Mouse (Mus musculus) hindbrain, embryonic 13.5 days (tissue): ENCODE results near the gene Atf7. TPM values are rescaled to one million over a fixed set of nuclear protein-coding genes. Genes with fewer than 3 reads are reported as not detected.
A peak's percentile ranks its signal among the peaks of the same experiment; 100 is the strongest.
"Not testable (repeated sequence)": the region's sequence is repeated elsewhere in the genome, so short reads cannot be mapped to it uniquely, and the experiment has no call there.

Experiments
- ATAC-seq: fragments of 200-750 bp; cut with Nextera tagmentation; 2 replicates; pipeline ENCODE4 v1.8.0; 2017; ENCODE audit warnings: moderate TSS enrichment; ENCODE audit not compliant: low FRiP score
- H3K27ac ChIP-seq: fragments of 300-500 bp; sonication (generic); 2 replicates; pipeline ENCODE4 v1.5.1; 2015; ENCODE audit warnings: inconsistent platforms, mild to moderate bottlenecking, moderate library complexity
- H3K27me3 ChIP-seq: fragments of 300-500 bp; sonication (generic); 2 replicates; pipeline ENCODE4 v1.6.1; 2015; ENCODE audit warnings: mild to moderate bottlenecking, inconsistent platforms
- H3K36me3 ChIP-seq: fragments of 300-500 bp; sonication (generic); 2 replicates; pipeline ENCODE4 v1.6.1; 2015; ENCODE audit warnings: mild to moderate bottlenecking, inconsistent platforms
- H3K4me1 ChIP-seq: fragments of 300-500 bp; sonication (generic); replicated peaks from 2 replicates; pipeline ENCODE4 v1.6.1; 2015; ENCODE audit warnings: inconsistent platforms
- H3K4me2 ChIP-seq: fragments of 300-500 bp; sonication (generic); 2 replicates; pipeline ENCODE4 v1.6.1; 2015; ENCODE audit warnings: inconsistent platforms, mild to moderate bottlenecking, moderate library complexity
- H3K4me3 ChIP-seq: fragments of 300-500 bp; sonication (generic); 2 replicates; pipeline ENCODE4 v1.5.1; 2015; ENCODE audit warnings: mild to moderate bottlenecking, inconsistent platforms
- H3K9ac ChIP-seq: fragments of 300-500 bp; sonication (generic); 2 replicates; pipeline ENCODE4 v1.6.1; 2015; ENCODE audit warnings: mild to moderate bottlenecking, inconsistent platforms
- H3K9me3 ChIP-seq: fragments of 300-500 bp; sonication (generic); 2 replicates; pipeline ENCODE4 v1.6.1; 2016; ENCODE audit warnings: inconsistent platforms
- WGBS: fragments of 180-500 bp; shearing (Covaris S2); methylation state at CpG from one replicate; pipeline ENCODE4 v1.1.7; 2015; 5-methylcytosine and 5-hydroxymethylcytosine counted together
- polyA plus RNA-seq: library from polyadenylated mRNA; unstranded; fragments of >200 nt; fragmentation: Nextera tagmentation; extraction: Ambion mirVana; gene quantifications from 2 replicates; pipeline ENCODE4 v1.2.1, GENCODE M21; 2015

Gene Atf7
- polyA plus RNA-seq, 1 experiment from 2014 or later, result 19.7 TPM

GRCm38 (mm10) chr15:102656658-102657057 lies 31.4 kb upstream of the Atf7 start:
- 14% methylated on average over 4 of the region's 4 CpGs for WGBS
- peaks cover 14% of the 10 kb centered on the region for H3K36me3 ChIP-seq
- no peak overlapping the region for H3K4me3 ChIP-seq
- H3K9ac ChIP-seq, result no peak overlapping the region
- peaks cover 4% of the 10 kb centered on the region; the same call in 1 of the 2 replicates for H3K4me1 ChIP-seq
- H3K9me3 ChIP-seq, result no peaks in the 10 kb centered on the region
- H3K27me3 ChIP-seq, result no peaks in the 10 kb centered on the region
- no peak overlapping the region for H3K4me2 ChIP-seq
- ATAC-seq, result no peak
- H3K27ac ChIP-seq, result peak overlapping the region; percentile 78

- not testable (repeated sequence) for H3K4me3 ChIP-seq, H3K4me2 ChIP-seq, ATAC-seq, H3K27me3 ChIP-seq, H3K9me3 ChIP-seq, H3K27ac ChIP-seq, H3K4me1 ChIP-seq, H3K36me3 ChIP-seq, H3K9ac ChIP-seq
- 80% methylated on average over 9 of the region's 9 CpGs for WGBS
Observed at GRCm38 (mm10) chr15:102651928-102652660, 26.8 kb upstream of the Atf7 start.

GRCm38 (mm10) chr15:102651107-102651506 lies 25.8 kb upstream of the Atf7 start:
- H3K27ac ChIP-seq, result no peak overlapping the region
- no peak overlapping the region for H3K4me3 ChIP-seq
- H3K4me2 ChIP-seq, result no peak overlapping the region
- H3K4me1 ChIP-seq, result no peaks in the 10 kb centered on the region
- 81% methylated on average over 3 of the region's 3 CpGs for whole genome bisulfite sequencing
- no peaks in the 10 kb centered on the region for H3K27me3 ChIP-seq
- H3K36me3 ChIP-seq, result no peaks in the 10 kb centered on the region
- ATAC-seq, result no peak
- H3K9ac ChIP-seq, result no peak overlapping the region
- H3K9me3 ChIP-seq, result no peaks in the 10 kb centered on the region

GRCm38 (mm10) chr15:102635817-102636216 lies 10.6 kb upstream of the Atf7 start:
- no peaks in the 10 kb centered on the region for H3K4me1 ChIP-seq
- 84% methylated on average over 3 of the region's 3 CpGs for WGBS
- ATAC-seq, result no peak
- H3K36me3 ChIP-seq, result no peaks in the 10 kb centered on the region
- H3K4me2 ChIP-seq, result no peak overlapping the region
- H3K9me3 ChIP-seq, result no peaks in the 10 kb centered on the region
- H3K9ac ChIP-seq, result no peak overlapping the region
- no peak overlapping the region for H3K4me3 ChIP-seq
- H3K27me3 ChIP-seq, result no peaks in the 10 kb centered on the region
- H3K27ac ChIP-seq, result no peak overlapping the region

GRCm38 (mm10) chr15:102634684-102635083 lies 9.4 kb upstream of the Atf7 start:
- H3K4me3 ChIP-seq, result no peak overlapping the region
- H3K9me3 ChIP-seq, result no peaks in the 10 kb centered on the region
- no peaks in the 10 kb centered on the region for H3K27me3 ChIP-seq
- H3K36me3 ChIP-seq, result no peaks in the 10 kb centered on the region
- H3K4me2 ChIP-seq, result no peak overlapping the region
- WGBS, result 96% methylated on average over 8 of the region's 8 CpGs
- no peak overlapping the region for H3K9ac ChIP-seq
- no peak overlapping the region for H3K27ac ChIP-seq
- H3K4me1 ChIP-seq, result no peaks in the 10 kb centered on the region
- ATAC-seq, result no peak

- Histone ChIP-seq H3K36me3 (no peaks in the 10 kb centered on the region), H3K9me3 (no peaks in the 10 kb centered on the region), H3K27me3 (no peaks in the 10 kb centered on the region), H3K27ac (peak overlapping the region; percentile 96), H3K4me2 (peak overlapping the region; percentile 88), H3K9ac (peak overlapping the region; percentile 77), H3K4me3 (peak overlapping the region; percentile 59), H3K4me1 (peaks cover 19% of the 10 kb centered on the region)
- peak; percentile 43 for ATAC-seq
- WGBS, result under 1% methylated on average over 18 of the region's 18 CpGs
Observed at GRCm38 (mm10) chr15:102625687-102626055, 407 bp upstream of the Atf7 start.

- 5% methylated on average over 17 of the region's 17 CpGs for WGBS
- H3K9me3 ChIP-seq, result no peaks in the 10 kb centered on the region
- peaks cover 19% of the 10 kb centered on the region for H3K4me1 ChIP-seq
- no peaks in the 10 kb centered on the region for H3K36me3 ChIP-seq
- peak overlapping the region; percentile 59 for H3K4me3 ChIP-seq
- no peak for ATAC-seq
- peak overlapping the region; percentile 77 for H3K9ac ChIP-seq
- H3K4me2 ChIP-seq, result peak overlapping the region; percentile 88
- H3K27ac ChIP-seq, result peak overlapping the region; percentile 96
- H3K27me3 ChIP-seq, result no peaks in the 10 kb centered on the region
Observed at GRCm38 (mm10) chr15:102624291-102624969, 834 bp downstream of the Atf7 start.

- Histone ChIP-seq H3K4me3 (no peak overlapping the region), H3K9me3 (no peaks in the 10 kb centered on the region), H3K4me2 (peak overlapping the region; percentile 37), H3K36me3 (no peaks in the 10 kb centered on the region), H3K9ac (no peak overlapping the region), H3K27ac (no peak overlapping the region), H3K27me3 (no peaks in the 10 kb centered on the region), H3K4me1 (peaks cover 19% of the 10 kb centered on the region)
- no peak for ATAC-seq
- WGBS, result 94% methylated on average over 3 of the region's 3 CpGs
Observed at GRCm38 (mm10) chr15:102623121-102623520, 2.1 kb downstream of the Atf7 start.

- no peaks in the 10 kb centered on the region for H3K36me3 ChIP-seq
- H3K4me3 ChIP-seq, result no peak overlapping the region
- H3K9ac ChIP-seq, result no peak overlapping the region
- no peaks in the 10 kb centered on the region for H3K9me3 ChIP-seq
- no peak for ATAC-seq
- no peak overlapping the region for H3K27ac ChIP-seq
- peaks cover 19% of the 10 kb centered on the region for H3K4me1 ChIP-seq
- no peak overlapping the region for H3K4me2 ChIP-seq
- no peaks in the 10 kb centered on the region for H3K27me3 ChIP-seq
Observed at GRCm38 (mm10) chr15:102622536-102622935, 2.7 kb downstream of the Atf7 start.

- WGBS, result 85% methylated on average over 1 of the region's 1 CpGs
- no peak overlapping the region for H3K27ac ChIP-seq
- ATAC-seq, result no peak
- H3K9ac ChIP-seq, result no peak overlapping the region
- H3K4me2 ChIP-seq, result no peak overlapping the region
- H3K36me3 ChIP-seq, result no peaks in the 10 kb centered on the region
- H3K4me3 ChIP-seq, result no peak overlapping the region
- H3K27me3 ChIP-seq, result no peaks in the 10 kb centered on the region
- H3K9me3 ChIP-seq, result no peaks in the 10 kb centered on the region
- peaks cover 14% of the 10 kb centered on the region for H3K4me1 ChIP-seq
Observed at GRCm38 (mm10) chr15:102620765-102621164, 4.5 kb downstream of the Atf7 start.

GRCm38 (mm10) chr15:102619486-102619885 lies 5.8 kb downstream of the Atf7 start:
- Histone ChIP-seq H3K4me3 (no peak overlapping the region), H3K9ac (no peak overlapping the region), H3K4me1 (peaks cover 11% of the 10 kb centered on the region), H3K27ac (no peak overlapping the region), H3K36me3 (no peaks in the 10 kb centered on the region), H3K27me3 (no peaks in the 10 kb centered on the region), H3K4me2 (no peak overlapping the region), H3K9me3 (no peaks in the 10 kb centered on the region)
- no peak for ATAC-seq
- 96% methylated on average over 5 of the region's 5 CpGs for WGBS

GRCm38 (mm10) chr15:102617654-102618053 lies 7.6 kb downstream of the Atf7 start:
- no peak for ATAC-seq
- no peak overlapping the region for H3K27ac ChIP-seq
- no peak overlapping the region for H3K4me3 ChIP-seq
- no peaks in the 10 kb centered on the region for H3K4me1 ChIP-seq
- no peak overlapping the region for H3K9ac ChIP-seq
- no peak overlapping the region for H3K4me2 ChIP-seq
- 100% methylated on average over 1 of the region's 1 CpGs for WGBS
- no peaks in the 10 kb centered on the region for H3K9me3 ChIP-seq
- H3K27me3 ChIP-seq, result no peaks in the 10 kb centered on the region
- H3K36me3 ChIP-seq, result no peaks in the 10 kb centered on the region

- no peak overlapping the region for H3K9ac ChIP-seq
- H3K9me3 ChIP-seq, result no peaks in the 10 kb centered on the region
- H3K4me3 ChIP-seq, result no peak overlapping the region
- H3K27me3 ChIP-seq, result no peaks in the 10 kb centered on the region
- WGBS, result 98% methylated on average over 2 of the region's 2 CpGs
- no peak for ATAC-seq
- no peak overlapping the region for H3K4me2 ChIP-seq
- no peaks in the 10 kb centered on the region for H3K4me1 ChIP-seq
- no peak overlapping the region for H3K27ac ChIP-seq
- no peaks in the 10 kb centered on the region for H3K36me3 ChIP-seq
Observed at GRCm38 (mm10) chr15:102616174-102616573, 9.1 kb downstream of the Atf7 start.
